Mouse (Mus musculus) C2C12 (cell line): ENCODE data around the gene Lexm.

Source experiments
- CEBPB ChIP-seq: IDR thresholded peaks from one replicate; pipeline ENCODE4 v1.6.1; 2011; ENCODE audit warnings: low read depth, mild to moderate bottlenecking, control low read depth, moderate library complexity
- CTCF ChIP-seq: IDR thresholded peaks from one replicate; pipeline ENCODE4 v1.5.1; 2011; ENCODE audit not compliant: control insufficient read depth, insufficient read depth, insufficient read length
- MYOD1 ChIP-seq: IDR thresholded peaks from one replicate; pipeline ENCODE4 v1.6.1; 2011; ENCODE audit warnings: low read depth; ENCODE audit not compliant: control insufficient read depth, insufficient read length
- MYOG ChIP-seq: IDR thresholded peaks from one replicate; pipeline ENCODE4 v1.6.1; 2011; ENCODE audit not compliant: control insufficient read depth, insufficient read length; ENCODE audit errors: extremely low read depth

DNA sequence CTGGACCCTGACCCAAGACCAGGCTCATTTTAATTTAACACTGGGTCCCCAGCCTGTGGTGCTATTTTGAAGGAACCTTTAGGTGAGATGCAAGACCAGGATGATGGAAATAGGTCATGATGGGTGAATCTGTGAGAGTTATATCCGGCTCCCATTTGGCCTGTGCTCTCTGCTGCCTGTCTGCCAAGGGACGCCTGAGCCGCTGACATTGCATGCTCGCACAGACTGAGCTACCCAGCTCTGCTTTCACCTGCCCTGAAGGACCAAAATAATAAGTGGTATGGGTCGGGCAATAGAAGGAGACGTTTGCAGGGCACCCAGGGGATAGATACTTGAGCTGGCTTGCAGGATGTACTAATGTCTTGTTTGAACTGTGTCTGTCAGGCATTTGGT is 27.2 kb upstream of the Lexm start:
- TF ChIP-seq CTCF (no peak), CEBPB (no peak), MYOD1 (no peak), MYOG (no peak)
